Mouse (Mus musculus) neural tube, embryonic 14.5 days (tissue): ENCODE measurements around the gene Celf2. TPM values are rescaled to one million over a fixed set of nuclear protein-coding genes. Genes with fewer than 3 reads are reported as not detected.
"Not testable (repeated sequence)": the region's sequence is repeated elsewhere in the genome, so short reads cannot be mapped to it uniquely, and the experiment has no call there.

Source experiments
- ATAC-seq: fragments of 200-750 bp; cut with Nextera tagmentation; 2 replicates; pipeline ENCODE4 v1.8.0; 2017; ENCODE audit warnings: low read depth, mild to moderate bottlenecking, moderate TSS enrichment, moderate library complexity
- H3K27ac ChIP-seq: fragments of 300-500 bp; sonication (generic); 2 replicates; pipeline ENCODE4 v1.5.1; 2014; ENCODE audit warnings: low read depth, mild to moderate bottlenecking, control low read depth, low read length, moderate library complexity, mixed read lengths
- H3K27me3 ChIP-seq: fragments of 300-500 bp; sonication (generic); 2 replicates; pipeline ENCODE4 v1.6.1; 2014; ENCODE audit warnings: low read length; ENCODE audit not compliant: control insufficient read depth, insufficient read depth
- H3K36me3 ChIP-seq: fragments of 300-500 bp; sonication (generic); 2 replicates; pipeline ENCODE4 v1.6.1; 2014; ENCODE audit warnings: low read length, mixed read lengths; ENCODE audit not compliant: control insufficient read depth, insufficient read depth
- H3K4me1 ChIP-seq: fragments of 300-500 bp; sonication (generic); 2 replicates; pipeline ENCODE4 v1.6.1; 2014; ENCODE audit warnings: low read length; ENCODE audit not compliant: control insufficient read depth, insufficient read depth
- H3K4me2 ChIP-seq: fragments of 300-500 bp; sonication (generic); 2 replicates; pipeline ENCODE4 v1.6.1; 2014; ENCODE audit warnings: mild to moderate bottlenecking, low read depth, low read length, control low read depth
- H3K4me3 ChIP-seq: fragments of 300-500 bp; sonication (generic); 2 replicates; pipeline ENCODE4 v1.5.1; 2014; ENCODE audit warnings: low read depth, low read length, control low read depth, mixed read lengths
- H3K9ac ChIP-seq: fragments of 300-500 bp; sonication (generic); replicated peaks from 2 replicates; pipeline ENCODE4 v1.6.1; 2014; ENCODE audit warnings: low read depth, mild to moderate bottlenecking, control low read depth, low read length, mixed read lengths
- H3K9me3 ChIP-seq: fragments of 300-500 bp; sonication (generic); 2 replicates; pipeline ENCODE4 v1.6.1; 2016; ENCODE audit warnings: low read length; ENCODE audit not compliant: control insufficient read depth
- WGBS: fragments of 180-500 bp; shearing (Covaris S2); extraction: QIAGEN DNeasy Blood & Tissue Kit; methylation state at CpG from one replicate; pipeline ENCODE4 v1.1.7; 2014; 5-methylcytosine and 5-hydroxymethylcytosine counted together
- polyA plus RNA-seq: library from polyadenylated mRNA; unstranded; fragments of >200 nt; fragmentation: Nextera tagmentation; extraction: Ambion mirVana; gene quantifications from 2 replicates; pipeline ENCODE4 v1.2.1, GENCODE M21; 2014

The Celf2 gene
- polyA plus RNA-seq, 1 experiment from 2014 or later = 161 TPM

GRCm38 (mm10) chr2:7310840-7311182, 198.6 kb downstream of the Celf2 start:
- Histone ChIP-seq H3K27me3 (no peaks in the 10 kb centered on the region), H3K4me3 (no peak overlapping the region), H3K4me2 (no peak overlapping the region), H3K36me3 (no peaks in the 10 kb centered on the region), H3K9me3 (no peaks in the 10 kb centered on the region), H3K9ac (no peak overlapping the region), H3K27ac (no peak overlapping the region), H3K4me1 (peaks cover 7% of the 10 kb centered on the region; the same call in 1 of the 2 replicates)
- WGBS = 83% methylated on average over 2 of the region's 2 CpGs
- ATAC-seq = no peak

- Histone ChIP-seq H3K4me3 (no peak overlapping the region), H3K4me1 (peaks cover 7% of the 10 kb centered on the region; the same call in 1 of the 2 replicates), H3K9ac (no peak overlapping the region), H3K36me3 (no peaks in the 10 kb centered on the region), H3K9me3 (no peaks in the 10 kb centered on the region), H3K4me2 (no peak overlapping the region), H3K27me3 (no peaks in the 10 kb centered on the region), H3K27ac (no peak overlapping the region)
- 20% methylated on average over 2 of the region's 2 CpGs for WGBS
- peak; percentile 85; the same call in 1 of the 2 replicates for ATAC-seq
Measured at GRCm38 (mm10) chr2:7310129-7310839, 199.1 kb downstream of the Celf2 start.

GRCm38 (mm10) chr2:7309324-7309723, 200.0 kb downstream of the Celf2 start:
- WGBS = 31% methylated on average over 1 of the region's 1 CpGs
- no peak overlapping the region for H3K9ac ChIP-seq

GRCm38 (mm10) chr2:7308731-7309130, 200.6 kb downstream of the Celf2 start:
- Histone ChIP-seq H3K4me1 (peaks cover 7% of the 10 kb centered on the region; the same call in 1 of the 2 replicates), H3K9me3 (no peaks in the 10 kb centered on the region), H3K9ac (no peak overlapping the region), H3K4me2 (no peak overlapping the region), H3K36me3 (no peaks in the 10 kb centered on the region), H3K4me3 (no peak overlapping the region), H3K27ac (no peak overlapping the region), H3K27me3 (no peaks in the 10 kb centered on the region)
- no peak for ATAC-seq
- WGBS = 39% methylated on average over 1 of the region's 1 CpGs

More at GRCm38 (mm10) chr2:7309324-7309723, 200.0 kb downstream of the Celf2 start:
- Histone ChIP-seq H3K9me3 (no peaks in the 10 kb centered on the region), H3K4me1 (peaks cover 7% of the 10 kb centered on the region; the same call in 1 of the 2 replicates), H3K27me3 (no peaks in the 10 kb centered on the region), H3K27ac (no peak overlapping the region), H3K36me3 (no peaks in the 10 kb centered on the region), H3K4me2 (no peak overlapping the region), H3K4me3 (no peak overlapping the region)
- ATAC-seq = no peak

GRCm38 (mm10) chr2:7287434-7287833, 221.9 kb downstream of the Celf2 start:
- H3K27ac ChIP-seq = no peak overlapping the region
- WGBS = 90% methylated on average over 3 of the region's 3 CpGs
- no peaks in the 10 kb centered on the region for H3K27me3 ChIP-seq
- H3K9me3 ChIP-seq = no peaks in the 10 kb centered on the region
- H3K4me1 ChIP-seq = no peaks in the 10 kb centered on the region
- H3K36me3 ChIP-seq = no peaks in the 10 kb centered on the region
- H3K9ac ChIP-seq = no peak overlapping the region
- H3K4me2 ChIP-seq = no peak overlapping the region
- ATAC-seq = no peak
- H3K4me3 ChIP-seq = no peak overlapping the region

GRCm38 (mm10) chr2:7273214-7273613, 236.1 kb downstream of the Celf2 start:
- Histone ChIP-seq H3K4me2 (no peak overlapping the region), H3K9me3 (no peaks in the 10 kb centered on the region), H3K9ac (no peak overlapping the region), H3K27ac (no peak overlapping the region), H3K4me3 (no peak overlapping the region), H3K27me3 (no peaks in the 10 kb centered on the region), H3K36me3 (no peaks in the 10 kb centered on the region), H3K4me1 (no peaks in the 10 kb centered on the region)
- 63% methylated on average over 4 of the region's 4 CpGs for WGBS
- ATAC-seq = no peak

- Histone ChIP-seq H3K4me3 (no peak overlapping the region), H3K27ac (no peak overlapping the region), H3K4me1 (no peaks in the 10 kb centered on the region), H3K4me2 (no peak overlapping the region), H3K9ac (no peak overlapping the region), H3K36me3 (no peaks in the 10 kb centered on the region), H3K9me3 (no peaks in the 10 kb centered on the region), H3K27me3 (no peaks in the 10 kb centered on the region)
- no peak for ATAC-seq
- WGBS = 86% methylated on average over 7 of the region's 7 CpGs
Measured at GRCm38 (mm10) chr2:7270051-7270450, 239.3 kb downstream of the Celf2 start.

- no peaks in the 10 kb centered on the region for H3K27me3 ChIP-seq
- WGBS = 87% methylated on average over 4 of the region's 4 CpGs
- H3K4me2 ChIP-seq = no peak overlapping the region
- H3K4me3 ChIP-seq = no peak overlapping the region
- no peak for ATAC-seq
- no peaks in the 10 kb centered on the region for H3K36me3 ChIP-seq
- no peak overlapping the region for H3K9ac ChIP-seq
- H3K9me3 ChIP-seq = no peaks in the 10 kb centered on the region
- no peak overlapping the region for H3K27ac ChIP-seq
- H3K4me1 ChIP-seq = no peaks in the 10 kb centered on the region
Measured at GRCm38 (mm10) chr2:7267166-7267565, 242.2 kb downstream of the Celf2 start.

GRCm38 (mm10) chr2:7262668-7263067, 246.7 kb downstream of the Celf2 start:
- not testable (repeated sequence) for H3K9ac ChIP-seq, ATAC-seq, H3K27me3 ChIP-seq, H3K27ac ChIP-seq, H3K4me3 ChIP-seq, H3K9me3 ChIP-seq, H3K4me1 ChIP-seq, H3K36me3 ChIP-seq, H3K4me2 ChIP-seq
